Mouse (Mus musculus) thymus, postnatal 14 days (tissue): ENCODE results near the gene Stk33.

Experiments used
- DNase-seq: peaks from one replicate; pipeline ENCODE4 v3.0.0; 2021

Stk33 gene

DNA sequence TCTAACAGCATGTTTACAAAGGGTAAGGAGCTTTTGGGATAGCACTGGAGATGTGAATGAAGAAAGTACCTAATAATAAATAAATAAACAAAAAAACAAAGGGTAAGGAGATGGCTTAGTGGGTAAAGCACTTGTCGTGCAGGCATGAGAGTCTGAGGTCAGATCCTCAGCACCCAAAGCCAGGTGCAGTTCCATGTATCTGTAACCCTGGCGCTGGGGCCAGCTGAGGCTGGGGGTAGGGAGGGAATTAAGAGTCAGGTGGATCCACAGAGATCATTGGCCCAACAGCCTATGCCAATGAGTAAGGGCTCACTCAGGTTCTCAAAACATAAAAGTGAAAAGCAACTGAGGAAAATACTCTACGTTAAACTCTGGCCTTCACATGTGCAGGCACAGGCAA lies 91.6 kb downstream of the Stk33 start:
- no peak for DNase-seq

DNA sequence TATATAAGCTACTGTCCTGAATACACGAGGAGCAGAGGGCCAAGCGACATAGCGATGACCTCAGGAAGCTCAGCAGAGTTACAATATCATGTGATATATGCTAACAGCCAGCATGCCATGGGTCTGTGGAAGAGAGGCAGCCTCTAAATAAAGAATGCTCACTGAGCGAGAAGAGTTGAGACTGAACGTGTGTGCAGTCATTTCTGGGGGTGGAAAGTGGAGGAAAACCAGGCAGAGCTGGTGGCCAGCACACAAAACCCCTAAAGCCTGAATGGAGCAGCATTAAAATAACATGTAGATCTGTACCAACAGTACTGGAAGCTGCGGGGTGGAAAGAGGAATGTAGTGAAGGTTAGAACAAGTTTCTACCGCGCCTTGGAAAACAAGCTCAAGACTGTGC lies 107.2 kb downstream of the Stk33 start:
- DNase-seq, result no peak

DNA sequence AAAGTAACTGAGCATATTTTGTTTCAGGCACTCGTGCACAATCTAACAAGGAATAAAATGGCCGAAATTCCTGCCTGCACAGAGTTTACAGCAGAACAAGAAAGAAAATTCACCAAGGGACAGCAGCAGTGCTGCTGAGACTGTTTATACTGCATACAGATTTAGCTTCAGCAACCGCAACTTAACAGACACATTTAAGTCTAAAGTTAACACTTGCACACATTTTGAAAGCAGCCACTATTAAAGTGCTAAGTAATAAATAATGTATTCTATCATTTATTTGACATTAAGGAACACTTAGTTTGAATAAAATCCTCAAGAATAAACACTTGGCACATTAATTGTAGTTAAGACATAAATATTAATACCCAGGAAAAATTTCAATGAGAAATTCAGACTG lies 110.1 kb downstream of the Stk33 start:
- no peak for DNase-seq

DNA sequence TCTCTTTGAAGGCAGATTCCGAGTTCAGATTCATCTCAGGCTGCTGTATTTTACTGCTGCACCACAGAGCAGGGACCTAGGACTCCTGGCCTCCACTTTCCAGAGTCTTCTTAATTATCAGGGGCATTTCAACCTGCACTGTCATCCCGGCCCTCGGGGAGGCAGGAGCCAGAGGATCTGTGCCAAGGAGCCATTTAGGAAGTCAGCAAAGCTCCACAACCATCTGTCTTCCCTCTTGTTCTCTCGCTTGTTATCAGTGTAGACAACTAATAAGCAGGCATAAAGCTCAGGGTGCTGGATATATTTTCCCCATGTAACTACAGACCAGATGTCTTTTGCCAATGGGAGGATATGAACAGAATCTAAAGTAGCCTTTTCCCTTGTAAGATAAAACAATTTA lies 112.1 kb downstream of the Stk33 start:
- DNase-seq, result no peak

DNA sequence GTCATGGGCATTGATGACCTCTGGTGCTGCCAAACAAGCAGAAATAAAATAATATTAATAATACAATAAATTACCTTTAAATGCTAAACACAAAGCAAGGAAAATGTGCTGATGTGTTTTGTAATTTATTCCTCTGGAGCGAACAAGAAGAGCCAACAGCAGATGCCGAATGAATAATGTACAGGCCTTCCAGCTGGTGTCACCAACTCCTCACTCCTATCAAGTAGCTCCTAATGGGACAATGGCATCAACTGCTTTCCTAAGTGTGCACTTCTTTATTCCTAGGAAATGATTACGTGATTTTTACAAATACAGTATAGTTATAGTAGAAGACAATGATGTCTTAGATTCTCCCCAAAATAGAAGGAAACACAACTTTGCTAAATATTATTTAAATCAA lies 113.2 kb downstream of the Stk33 start:
- no peak for DNase-seq

DNA sequence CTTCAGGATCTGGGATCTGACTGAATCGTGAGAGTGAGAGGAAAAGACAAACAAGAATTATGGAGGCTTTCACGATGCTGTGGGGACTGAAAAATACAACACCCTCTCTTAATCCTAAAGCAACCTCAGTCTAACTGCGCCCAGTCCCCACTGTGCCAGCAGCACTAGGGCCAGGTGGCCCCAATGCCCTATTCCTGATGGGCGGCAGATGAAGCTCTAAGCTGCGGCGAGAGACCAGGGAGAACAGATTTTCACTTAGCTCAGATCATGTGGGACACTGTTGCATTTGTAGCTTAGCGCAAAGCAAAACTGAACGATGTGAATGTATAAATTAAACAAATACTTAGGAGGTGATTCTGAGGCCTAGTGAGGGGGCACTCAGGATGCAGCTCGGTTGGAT lies 113.7 kb downstream of the Stk33 start:
- DNase-seq, result no peak

DNA sequence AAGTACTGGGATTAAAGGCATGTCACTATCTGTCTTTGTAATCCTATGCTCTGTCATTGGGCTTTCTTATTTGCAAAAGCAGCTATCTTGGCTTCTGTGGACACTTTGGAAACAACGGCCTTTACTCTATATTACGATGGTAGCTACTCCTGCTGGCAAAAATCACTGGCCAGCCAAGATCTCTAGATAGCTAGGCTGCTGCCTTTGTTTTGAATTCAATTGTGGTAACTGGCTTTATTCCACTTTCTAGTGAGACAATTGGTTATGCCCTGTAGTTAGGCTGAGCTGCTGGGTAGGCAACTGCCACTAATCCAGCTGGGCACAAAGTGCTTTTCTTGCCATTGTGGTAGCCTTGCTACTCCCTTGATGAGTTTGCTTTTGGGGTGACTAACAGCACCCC lies 129.4 kb downstream of the Stk33 start:
- no peak for DNase-seq

DNA sequence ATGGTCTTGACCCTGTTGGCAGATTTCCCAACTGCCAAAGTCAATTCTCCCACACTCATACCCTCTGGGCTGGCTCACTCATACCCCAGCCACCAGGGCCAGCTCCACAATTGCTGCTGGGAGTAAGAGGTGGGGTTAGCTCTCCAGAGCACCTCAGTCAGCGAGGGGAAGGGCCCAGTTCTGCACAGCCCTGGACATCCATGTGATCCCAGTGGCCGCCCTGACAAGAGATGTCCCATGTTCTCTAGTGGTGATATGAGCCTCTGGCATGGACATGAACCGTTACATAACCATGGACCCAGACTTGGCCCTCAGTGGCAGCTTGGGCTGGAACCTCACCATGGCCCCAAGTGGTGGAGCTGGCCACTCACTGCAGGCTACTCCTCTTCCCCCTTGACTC lies 143.1 kb downstream of the Stk33 start:
- DNase-seq, result no peak

DNA sequence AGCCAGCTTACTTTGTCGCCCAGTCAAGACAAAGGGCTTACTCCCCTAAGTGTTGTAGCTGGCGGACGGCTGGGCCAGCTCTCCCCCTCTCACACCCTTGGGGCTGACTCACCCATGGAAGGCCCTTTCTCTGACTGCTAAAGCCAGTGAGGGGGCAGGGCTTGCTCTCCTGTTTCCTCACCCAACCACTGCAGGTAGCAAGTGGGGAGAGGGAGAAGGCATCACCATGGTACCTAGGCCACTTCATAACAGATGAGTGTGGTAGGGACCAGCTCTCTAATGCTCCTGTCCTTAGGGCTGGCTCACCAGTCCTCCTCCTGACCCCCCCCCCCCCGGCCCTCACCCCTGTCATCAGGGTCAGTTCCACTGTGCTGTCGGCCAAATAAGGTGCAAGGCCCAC lies 143.5 kb downstream of the Stk33 start:
- no peak for DNase-seq

DNA sequence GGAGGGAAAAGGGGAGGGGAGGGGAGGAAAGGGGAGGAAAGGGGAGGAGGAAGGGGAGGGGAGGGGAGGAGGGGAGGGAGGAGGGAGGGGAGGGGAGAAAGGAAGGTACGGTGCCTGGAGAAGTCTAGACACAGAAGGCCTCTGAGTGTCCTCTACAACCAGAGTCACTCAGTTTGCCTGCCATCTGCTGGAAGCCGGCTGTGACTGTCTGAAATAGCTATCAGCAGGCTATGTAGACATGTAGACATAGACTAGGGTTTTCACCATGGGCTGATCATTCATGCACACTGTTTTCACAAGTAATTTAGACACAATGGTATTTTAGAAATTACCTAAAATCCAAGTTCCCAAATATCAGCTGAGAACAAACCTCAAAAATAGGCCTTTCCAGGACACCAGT lies 148.4 kb downstream of the Stk33 start:
- DNase-seq, result no peak

DNA sequence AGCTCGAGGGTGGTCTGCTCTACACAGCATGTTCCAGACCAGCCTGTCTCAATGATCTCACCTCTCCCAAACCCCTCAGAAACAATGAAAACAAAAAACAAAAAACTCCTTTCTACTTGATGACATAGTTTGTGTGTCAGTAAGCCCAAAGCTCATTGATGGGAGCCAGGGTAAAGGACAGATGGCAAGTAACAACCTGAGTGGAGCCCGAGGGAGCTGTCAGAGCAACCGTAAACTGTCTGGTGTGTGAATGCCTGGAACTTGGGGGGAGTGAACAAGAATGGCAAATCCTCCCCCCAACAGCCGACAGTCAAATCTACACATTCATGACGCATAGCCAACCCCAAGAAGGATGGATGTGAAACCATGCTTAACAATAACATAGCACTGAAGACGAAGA lies 149.8 kb downstream of the Stk33 start:
- DNase-seq, result no peak

DNA sequence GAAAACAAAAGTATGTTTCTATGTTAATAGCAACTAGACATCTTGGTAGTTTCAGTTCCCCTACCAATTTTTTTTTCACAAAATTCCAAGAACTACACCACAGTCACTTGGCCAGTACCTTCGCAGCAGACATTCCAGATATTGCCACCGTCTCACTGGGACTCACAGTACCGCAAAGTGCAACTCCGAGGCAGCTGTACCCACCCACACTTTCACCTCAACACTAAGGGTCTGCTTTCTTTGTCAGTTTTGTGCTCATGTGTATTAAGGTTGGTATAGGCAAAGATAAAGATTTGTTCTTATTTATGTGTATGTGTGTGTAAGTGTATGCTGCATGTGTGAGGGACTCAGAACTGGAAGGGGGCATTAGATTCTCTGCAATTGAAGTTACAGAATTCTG lies 156.8 kb downstream of the Stk33 start:
- DNase-seq, result no peak

DNA sequence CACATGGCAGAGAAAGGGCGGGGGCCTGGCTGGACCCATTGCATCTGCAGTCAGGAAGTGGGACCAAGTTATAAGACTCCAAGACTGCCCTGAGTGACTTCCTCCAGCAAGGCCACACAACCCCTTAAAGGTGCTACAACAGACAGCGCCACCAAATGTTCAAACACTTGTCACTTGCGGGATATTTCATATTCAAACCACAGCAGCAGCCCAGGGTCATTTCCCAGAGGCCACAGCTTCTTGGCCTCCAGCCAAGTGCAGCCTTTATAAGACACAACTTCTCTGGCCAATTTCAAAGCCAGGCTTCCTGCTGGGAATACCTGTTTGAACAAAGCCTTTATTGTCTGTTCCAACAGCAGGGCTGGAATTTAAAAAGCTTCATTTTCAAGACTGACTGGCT lies 162.3 kb downstream of the Stk33 start:
- no peak for DNase-seq

DNA sequence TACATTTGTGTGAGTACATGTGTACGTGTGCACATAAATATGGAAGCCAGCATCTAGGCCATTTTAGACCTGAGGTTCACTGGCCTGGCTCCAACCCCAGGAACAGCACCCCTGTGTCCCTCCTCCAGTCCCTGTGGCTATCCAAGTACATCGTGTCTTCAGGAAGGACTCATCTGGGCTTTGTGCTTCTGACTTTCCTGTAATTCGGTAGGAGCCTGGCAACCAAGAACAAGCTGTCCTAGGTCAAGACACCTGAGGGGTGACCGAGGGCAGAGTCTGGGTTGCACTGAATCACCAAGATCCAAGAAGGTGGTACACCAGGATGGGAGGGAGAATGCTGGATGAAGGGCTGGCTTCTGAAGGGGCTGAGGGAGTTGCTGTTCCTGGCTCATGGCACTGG lies 163.0 kb downstream of the Stk33 start:
- no peak for DNase-seq

DNA sequence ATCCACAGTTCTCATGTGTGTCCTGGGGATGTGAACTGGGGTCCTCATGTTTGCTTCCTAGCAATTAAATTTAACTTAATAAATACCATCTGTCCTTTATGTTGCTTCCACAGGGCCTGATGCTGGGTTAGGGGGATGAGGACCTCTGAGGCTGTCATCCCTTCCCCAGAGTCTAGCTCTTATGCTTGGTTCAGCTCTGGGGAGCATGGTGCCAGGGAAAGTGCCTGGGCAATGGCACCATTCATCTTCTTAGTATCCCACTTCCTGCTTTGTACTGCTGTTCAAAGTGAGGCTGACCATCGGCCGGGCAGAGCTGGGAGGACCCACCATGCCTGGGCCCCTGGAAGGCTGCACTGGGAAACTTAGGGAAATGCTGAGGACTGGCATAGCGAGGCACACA lies 163.7 kb downstream of the Stk33 start:
- DNase-seq, result no peak

DNA sequence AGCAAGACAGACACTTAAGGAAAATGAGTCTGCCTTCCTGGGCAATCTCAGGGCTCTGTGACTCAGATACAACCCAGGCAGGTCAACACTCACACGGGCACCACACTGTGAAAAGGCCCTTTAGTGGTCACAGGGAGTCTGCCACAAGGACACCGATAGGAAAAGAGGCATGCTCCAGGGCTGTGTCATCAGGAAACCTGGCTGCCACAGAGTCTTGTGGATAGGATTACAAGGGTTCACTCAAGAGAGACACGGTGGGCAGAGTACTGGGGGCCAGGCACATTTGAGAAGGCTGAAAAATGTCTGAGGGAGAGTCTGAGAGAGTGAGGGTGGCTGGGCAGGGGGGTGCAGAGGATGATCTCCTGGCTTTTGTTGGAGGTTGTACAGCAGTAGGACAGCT lies 164.6 kb downstream of the Stk33 start:
- DNase-seq, result no peak

DNA sequence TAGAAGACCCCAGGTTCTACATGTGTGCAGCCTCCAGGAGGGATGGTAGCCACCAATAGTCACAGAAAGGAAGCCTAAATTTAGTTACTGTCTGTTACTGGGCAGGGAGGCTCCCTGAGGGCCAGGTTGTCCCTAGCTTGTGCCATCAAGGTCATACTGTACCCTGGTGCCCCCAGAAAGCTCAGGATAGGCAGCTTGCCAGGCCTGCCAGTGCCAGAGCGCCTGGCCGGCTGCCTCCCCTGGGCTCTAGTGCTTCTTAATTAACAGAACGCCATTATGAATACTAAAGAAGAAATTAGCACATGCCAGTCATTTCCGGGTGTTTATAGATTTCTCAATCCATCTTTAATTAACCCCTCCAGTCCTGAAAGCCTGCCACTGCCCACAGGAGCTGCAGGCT lies 169.8 kb downstream of the Stk33 start:
- no peak for DNase-seq

DNA sequence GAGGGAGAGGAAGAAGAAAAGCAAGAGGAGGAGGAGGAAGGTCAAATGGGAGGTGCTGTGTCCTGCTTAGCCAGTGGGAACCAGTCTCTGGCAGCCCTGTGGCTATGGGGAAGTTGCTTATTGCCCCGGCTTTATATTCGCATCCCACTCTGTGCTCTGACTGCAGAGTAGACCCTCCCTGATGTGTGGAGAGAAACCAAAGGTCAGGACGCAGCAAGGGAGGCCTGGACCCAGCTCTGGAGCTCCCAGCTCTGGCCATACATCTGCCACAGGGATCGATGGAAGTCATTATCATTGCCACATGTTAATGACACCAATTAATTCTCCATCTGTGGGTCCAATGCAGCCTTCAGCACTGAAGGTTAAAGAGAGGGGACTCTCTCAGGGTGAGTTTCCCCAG lies 171.5 kb downstream of the Stk33 start:
- DNase-seq, result no peak

DNA sequence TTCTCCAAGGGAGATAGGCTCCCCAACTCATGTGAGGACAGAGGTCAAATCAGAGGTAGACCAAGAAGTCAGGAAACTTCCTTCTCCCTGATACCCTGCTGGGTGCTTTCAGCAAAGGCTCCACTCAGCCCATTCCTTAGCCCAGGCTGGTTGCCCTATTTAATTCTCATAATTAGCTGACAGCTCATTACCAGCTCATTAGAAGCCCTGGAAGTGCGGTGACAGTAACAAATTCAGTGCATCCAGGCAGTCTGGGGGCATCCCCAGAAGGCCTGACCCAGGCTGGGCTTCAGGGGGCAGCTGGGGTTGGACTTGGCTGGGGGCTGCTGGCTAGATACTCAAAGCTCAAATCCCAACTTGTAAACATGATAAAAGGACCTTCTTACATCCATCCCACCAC lies 172.7 kb downstream of the Stk33 start:
- DNase-seq, result no peak

DNA sequence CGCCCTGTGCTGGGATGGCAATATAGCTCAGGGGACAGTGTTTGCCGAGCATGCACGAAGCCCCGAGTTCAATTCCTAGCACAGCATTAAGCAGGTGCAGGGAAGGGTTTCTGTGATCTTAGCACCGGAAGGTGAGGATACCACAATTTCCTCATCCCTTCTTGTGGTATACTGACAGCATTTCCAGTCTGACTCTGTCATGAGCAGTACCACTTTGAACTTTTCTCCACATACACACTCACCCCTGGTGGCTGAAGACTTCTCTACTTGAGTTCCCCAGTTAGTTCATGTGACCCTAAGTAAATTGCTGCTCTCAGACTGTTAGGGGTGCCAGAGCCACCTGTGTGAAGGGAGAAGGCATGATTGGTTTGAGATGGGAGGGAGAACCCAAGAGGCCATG lies 173.3 kb downstream of the Stk33 start:
- DNase-seq, result peak; percentile 60

DNA sequence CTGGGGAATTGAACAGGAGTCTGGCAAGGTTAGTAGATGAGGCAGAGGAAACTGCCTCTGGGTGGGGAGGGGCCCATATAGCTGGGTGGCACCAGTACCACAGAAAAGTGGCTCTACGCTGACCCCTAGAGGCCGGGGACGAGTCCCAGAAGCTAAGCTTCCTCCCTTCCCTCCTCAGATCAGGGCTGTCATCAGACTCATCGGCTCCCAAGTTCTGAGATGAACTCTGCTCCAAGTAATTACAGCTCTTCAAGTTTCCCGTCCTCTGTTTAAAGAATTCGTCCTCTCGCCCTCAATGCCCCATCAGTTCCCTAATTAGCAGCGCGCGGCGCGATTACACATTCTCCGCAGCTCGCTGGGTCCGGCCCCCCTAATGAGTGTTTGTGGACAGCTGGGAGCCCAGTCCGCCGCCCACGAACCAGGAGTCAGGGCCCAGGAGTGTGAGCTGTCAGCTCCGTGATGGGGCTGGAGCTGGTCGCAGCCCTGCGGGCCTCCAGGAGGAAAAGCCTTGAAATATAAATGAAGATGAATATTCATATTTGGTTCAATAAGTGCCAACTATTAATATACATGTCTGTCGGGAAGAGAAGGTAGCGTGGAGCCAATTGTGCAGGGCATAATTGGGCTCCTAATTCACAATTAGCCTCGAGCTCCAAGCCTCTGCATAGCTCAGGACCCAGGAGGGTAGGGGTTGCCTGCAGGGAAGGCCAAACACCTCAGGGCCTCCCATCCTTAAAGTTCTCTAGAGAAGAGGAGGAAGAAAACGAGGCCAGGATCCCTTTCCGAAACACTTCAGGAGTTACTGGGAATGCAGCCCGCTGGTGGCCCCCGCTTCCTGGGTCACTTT lies 183.2 kb downstream of the Stk33 start:
- DNase-seq, result peak; percentile 74

DNA sequence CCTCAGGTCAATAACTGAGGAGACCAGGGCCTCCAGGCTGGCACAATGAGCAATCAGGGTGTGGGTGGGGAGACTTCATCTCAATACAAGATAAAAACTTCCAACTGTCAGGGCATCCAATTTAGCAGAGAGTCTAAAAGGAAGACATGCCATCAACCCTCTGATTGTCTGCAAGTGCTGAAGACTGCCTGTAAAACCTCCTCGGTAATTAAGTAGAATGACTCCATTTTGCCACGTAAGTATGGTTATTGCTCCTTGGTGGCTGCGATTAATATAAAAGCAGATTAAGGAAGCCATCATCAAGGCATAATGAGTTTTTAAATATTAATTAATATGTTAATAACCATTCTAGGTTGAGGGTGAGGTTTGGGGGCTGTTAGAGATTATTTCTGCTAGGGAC lies 187.5 kb downstream of the Stk33 start:
- no peak for DNase-seq

DNA sequence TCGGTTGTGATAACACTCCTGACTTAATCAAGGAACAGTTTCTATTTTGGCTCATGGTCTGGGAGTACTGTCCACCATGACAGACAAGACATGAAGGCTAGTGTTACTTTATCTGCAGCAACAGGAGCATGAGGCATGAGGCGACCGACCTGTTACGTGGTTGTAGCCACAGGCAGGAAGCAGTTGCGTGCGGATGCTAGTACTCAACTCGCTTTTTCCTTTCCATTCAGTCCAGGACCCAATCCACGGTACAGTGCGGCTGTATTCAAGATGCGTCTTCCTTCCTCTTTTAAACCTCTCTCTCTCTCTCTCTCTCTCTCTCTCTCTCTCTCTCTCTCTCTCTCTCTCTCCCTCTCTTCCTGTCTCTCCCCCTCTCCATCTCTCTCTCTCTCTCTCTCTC lies 194.1 kb downstream of the Stk33 start:
- no peak for DNase-seq

DNA sequence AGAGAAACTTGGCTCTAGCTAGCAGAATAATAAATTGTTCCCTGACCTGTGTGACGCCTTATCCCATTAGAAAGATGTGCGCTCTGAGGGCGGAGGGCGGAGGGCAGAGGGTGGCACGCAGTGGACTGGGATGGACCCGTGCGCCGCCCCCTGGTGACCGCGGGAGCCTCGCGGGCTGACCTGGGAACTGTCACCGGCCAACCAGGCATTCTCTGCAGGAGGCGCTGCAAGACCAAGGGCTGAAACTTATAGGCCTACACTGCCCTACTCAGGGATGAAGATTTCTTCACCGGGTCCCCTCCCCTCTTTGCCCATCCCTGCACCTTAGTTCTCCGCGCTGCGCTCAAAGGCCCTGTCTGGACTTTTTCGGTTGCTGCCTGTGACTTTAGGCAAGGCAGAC lies 197.6 kb downstream of the Stk33 start:
- no peak for DNase-seq

DNA sequence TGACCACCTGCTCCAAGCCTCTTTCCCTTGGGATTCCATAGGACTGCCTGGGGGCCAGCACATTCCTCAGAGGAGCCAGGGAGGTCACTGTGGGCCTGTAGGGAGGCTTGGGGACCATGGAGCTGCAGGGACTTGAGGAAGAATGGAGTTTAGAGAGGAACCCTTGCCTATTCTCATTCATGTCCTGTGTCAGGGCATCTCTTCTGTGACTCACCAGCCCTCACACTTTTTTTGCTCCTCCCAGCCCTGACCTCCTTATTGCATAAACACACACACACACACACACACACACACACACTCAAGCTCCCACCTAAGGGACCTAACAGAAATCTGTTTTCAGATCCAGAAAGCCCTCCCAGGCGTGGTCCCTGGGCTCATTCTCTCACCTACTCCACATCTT lies 199.5 kb downstream of the Stk33 start:
- no peak for DNase-seq

DNA sequence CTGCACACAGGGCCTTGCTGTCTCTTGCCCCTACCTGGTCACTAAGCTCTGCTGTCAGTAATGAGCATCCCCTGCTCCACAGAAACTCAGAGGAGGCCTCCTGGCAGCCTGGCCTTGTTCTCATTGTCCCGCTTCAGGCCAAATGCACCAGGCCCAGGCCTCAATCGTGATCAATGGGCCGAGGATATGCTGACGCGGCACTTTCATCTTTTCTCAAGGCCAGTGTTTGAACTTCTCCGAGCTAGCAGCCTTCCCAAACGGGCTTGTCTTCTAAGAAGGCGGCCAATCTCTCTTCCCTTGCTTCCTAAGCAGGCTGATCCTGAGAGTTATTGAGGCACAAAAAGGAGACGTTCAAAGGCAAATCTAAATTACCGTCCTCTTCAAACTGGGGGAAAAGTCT lies 200.2 kb downstream of the Stk33 start:
- no peak for DNase-seq
